Mouse (Mus musculus) right cerebral cortex, adult 18-20 months (tissue): Measurements from ENCODE around the gene Fam45a.

Experiments
- DNase-seq: peaks from one replicate; pipeline ENCODE4 v3.0.0; 2022; ENCODE audit warnings: mixed read lengths

Fam45a gene

GRCm38 (mm10) chr19:60811098-60812035, at the start of gene Fam45a:
Fam45a (plus strand) TSS chr19:60811585.
- peak; percentile 94 for DNase-seq

GRCm38 (mm10) chr19:60773366-60773765, 38.0 kb upstream of the Fam45a start:
- DNase-seq: no peak

- no peak for DNase-seq
Measured at GRCm38 (mm10) chr19:60782034-60782433, 29.4 kb upstream of the Fam45a start.

GRCm38 (mm10) chr19:60784712-60785111, 26.7 kb upstream of the Fam45a start:
- no peak for DNase-seq

- no peak for DNase-seq
Measured at GRCm38 (mm10) chr19:60787465-60788150, 23.8 kb upstream of the Fam45a start.

GRCm38 (mm10) chr19:60788214-60788960, 23.0 kb upstream of the Fam45a start:
- no peak for DNase-seq

- no peak for DNase-seq
Measured at GRCm38 (mm10) chr19:60789452-60789851, 21.9 kb upstream of the Fam45a start.

- peak; percentile 38 for DNase-seq
Measured at GRCm38 (mm10) chr19:60789919-60790506, 21.4 kb upstream of the Fam45a start.

- DNase-seq: peak; percentile 94
Measured at GRCm38 (mm10) chr19:60790551-60791161, 20.7 kb upstream of the Fam45a start, which contains the start of gene Eif3a. Eif3a (minus strand) TSS chr19:60790658.

- DNase-seq: no peak
Measured at GRCm38 (mm10) chr19:60791164-60791563, 20.2 kb upstream of the Fam45a start.

- no peak for DNase-seq
Measured at GRCm38 (mm10) chr19:60793170-60793707, 18.1 kb upstream of the Fam45a start.

- DNase-seq: no peak
Measured at GRCm38 (mm10) chr19:60795244-60795643, 16.1 kb upstream of the Fam45a start.

GRCm38 (mm10) chr19:60797415-60797814, 14.0 kb upstream of the Fam45a start:
- DNase-seq: no peak

GRCm38 (mm10) chr19:60799867-60800569, 11.4 kb upstream of the Fam45a start:
- DNase-seq: no peak

- DNase-seq: no peak
Measured at GRCm38 (mm10) chr19:60804903-60805302, 6.5 kb upstream of the Fam45a start.

GRCm38 (mm10) chr19:60809927-60810326, 1.5 kb upstream of the Fam45a start:
- no peak for DNase-seq

GRCm38 (mm10) chr19:60812036-60812389, 628 bp downstream of the Fam45a start:
- no peak for DNase-seq

GRCm38 (mm10) chr19:60813133-60813532, 1.7 kb downstream of the Fam45a start:
- DNase-seq: no peak

GRCm38 (mm10) chr19:60818677-60819076, 7.3 kb downstream of the Fam45a start:
- no peak for DNase-seq

- peak; percentile 41 for DNase-seq
Measured at GRCm38 (mm10) chr19:60837747-60838146, 26.4 kb downstream of the Fam45a start.

- no peak for DNase-seq
Measured at GRCm38 (mm10) chr19:60843324-60843723, 31.9 kb downstream of the Fam45a start.
